Mouse (Mus musculus): ENCODE results near the gene Cdk18.

- no peak for TF ChIP-seq HCFC1 (IDR thresholded peaks at IDR 0.05; ENCODE audit: borderline replicate concordance, insufficient read depth, low read length)
- TF ChIP-seq ZNF384 (IDR thresholded peaks at IDR 0.05; ENCODE audit: low read depth, low read length) = no peak
- TF ChIP-seq ZC3H11A (IDR thresholded peaks at IDR 0.05; ENCODE audit: borderline replicate concordance, low read depth, low read length) = no peak
Observed at GRCm38 (mm10) chr1:132112426-132112825, 27.1 kb downstream of the Cdk18 start.
